Mouse (Mus musculus) E14TG2a.4 (cell line): ENCODE measurements around the gene Agtpbp1.

Experiments used
- CTCF ChIP-seq: conservative IDR thresholded peaks from 2 replicates; pipeline ENCODE4 v1.5.1; 2014; ENCODE audit warnings: low read length
- NANOG ChIP-seq: IDR thresholded peaks from 2 replicates; pipeline ENCODE4 v1.6.1; 2014; ENCODE audit warnings: borderline replicate concordance, low read length, mixed read lengths
- POU5F1 ChIP-seq: IDR thresholded peaks from 2 replicates; pipeline ENCODE4 v1.6.1; 2014; ENCODE audit warnings: low read length, borderline replicate concordance

- TF ChIP-seq CTCF (no peak), NANOG (no peak), POU5F1 (no peak)
Measured at GRCm38 (mm10) chr13:59473341-59473740, 111.7 kb downstream of the Agtpbp1 start.
